Mouse (Mus musculus): Measurements from ENCODE around the gene Trmt1l. TPM values are rescaled to one million over a fixed set of nuclear protein-coding genes. Genes with fewer than 3 reads are reported as not detected.

Gene Trmt1l
- total and polyA plus RNA-seq, 3 experiments: 15.4 to 18.2 TPM; not detected in 1

DNA sequence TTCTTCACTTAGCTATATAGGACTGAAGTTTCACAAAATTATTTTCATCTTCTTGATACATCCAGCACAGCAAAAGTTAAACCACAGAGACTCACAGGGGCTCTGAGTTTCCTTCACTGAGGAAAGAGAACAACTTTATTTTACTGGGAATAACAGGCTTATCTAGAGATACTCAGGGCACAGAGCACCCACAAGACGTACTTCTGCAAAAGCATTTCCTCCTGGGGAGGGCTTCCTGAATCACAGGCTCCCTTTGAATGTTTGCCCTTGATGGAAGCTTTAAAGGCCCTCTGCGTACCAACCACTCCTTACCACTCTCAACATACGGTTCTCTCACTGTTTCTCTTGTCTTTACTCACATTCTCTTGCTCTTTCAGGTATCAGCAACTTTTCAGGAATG, 6.2 kb upstream of the Trmt1l start (continued):
- TF ChIP-seq ETS1 (IDR thresholded peaks at IDR 0.05; ENCODE audit: low read depth, low read length) (no peak), TBP (IDR thresholded peaks at IDR 0.05; ENCODE audit: low read depth, low read length) (0 out of 2 replicates have a peak, but pooled peaks have one; percentile 38), ZC3H11A (IDR thresholded peaks at IDR 0.05; ENCODE audit: low read depth, low read length) (no peak), TAL1 (IDR thresholded peaks at IDR 0.05; ENCODE audit: low read length) (peak; percentile 39; the same call in 1 of the 2 replicates), JUND (IDR thresholded peaks at IDR 0.05; ENCODE audit: low read depth, low read length) (no peak), MAZ (IDR thresholded peaks at IDR 0.05; ENCODE audit: low read depth, low read length) (no peak), MYC (IDR thresholded peaks at IDR 0.05; ENCODE audit: low read depth, low read length) (no peak), MAFK (IDR thresholded peaks at IDR 0.05; ENCODE audit: borderline replicate concordance, low read depth, low read length) (no peak), NELFE (IDR thresholded peaks at IDR 0.05; ENCODE audit: low read depth, low read length) (no peak), POLR2A (IDR thresholded peaks at IDR 0.05; ENCODE audit: control insufficient read depth in 1 of 2, insufficient read depth in 1 of 2, low read depth in 1 of 2, low read length in 2 of 2, poor library complexity in 1 of 2) (no peak), MAX (IDR thresholded peaks at IDR 0.05; ENCODE audit: low read length) (no peak)

DNA sequence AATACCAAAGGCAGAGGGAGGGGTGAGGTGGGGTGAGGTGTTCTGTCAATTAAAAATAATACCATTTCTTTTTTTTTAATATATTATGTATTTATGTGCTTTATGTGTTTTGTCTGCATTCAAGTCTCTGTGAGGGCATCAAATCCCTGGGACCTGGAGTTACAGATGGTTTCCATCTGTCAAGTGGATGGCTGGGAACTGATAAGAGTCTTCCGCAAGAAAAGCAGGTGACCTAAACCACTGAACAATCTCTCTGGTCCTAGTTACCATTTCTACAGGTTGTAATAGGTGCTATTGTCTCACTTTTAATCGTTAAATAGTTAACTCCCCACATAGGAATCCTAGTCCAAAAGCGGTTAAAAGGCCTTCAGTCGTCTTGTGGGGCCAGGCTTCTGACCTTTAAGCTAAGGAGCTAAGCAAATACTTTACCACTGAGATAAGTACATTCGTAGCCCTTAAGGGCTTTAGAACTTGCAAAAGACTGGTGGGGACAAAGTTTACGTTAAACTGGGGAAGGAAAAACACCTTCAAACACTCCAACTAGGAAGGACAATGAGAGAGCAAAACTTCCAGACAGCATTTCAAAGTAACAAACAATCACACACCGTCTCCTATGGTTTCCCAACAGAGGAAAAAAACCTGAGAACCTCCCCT, 1.3 kb upstream of the Trmt1l start:
- TF ChIP-seq CHD2 (IDR thresholded peaks at IDR 0.05; ENCODE audit: low read length) (no peak), CHD1 (IDR thresholded peaks at IDR 0.05; ENCODE audit: low read depth, low read length) (0 out of 2 replicates have a peak, but pooled peaks have one; percentile 23), HCFC1 (IDR thresholded peaks at IDR 0.05; ENCODE audit: low read depth, low read length) (0 out of 2 replicates have a peak, but pooled peaks have one; percentile 2), ZKSCAN1 (IDR thresholded peaks at IDR 0.05; ENCODE audit: low read depth, low read length) (no peak)
- peak; percentile 38 for DNase-seq (ENCODE audit: low read depth, low spot score)

DNA sequence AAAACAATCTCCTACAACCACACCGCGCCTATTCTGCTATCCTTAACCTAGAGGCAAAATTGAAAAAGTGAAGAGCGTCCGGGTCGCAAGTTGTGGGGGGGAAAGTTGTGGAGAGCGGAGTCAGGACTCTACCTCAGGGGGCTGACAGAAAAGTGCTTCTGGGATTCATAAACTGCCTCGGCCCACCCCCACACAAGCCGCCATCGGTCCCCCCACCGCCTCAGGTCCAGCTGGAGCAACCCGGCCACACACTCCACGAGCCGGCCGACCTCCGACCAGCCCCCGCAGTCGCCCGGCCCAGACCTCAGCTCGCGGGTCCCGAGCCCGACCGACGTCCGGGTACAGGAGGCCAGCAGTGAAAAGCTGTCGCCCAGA, 467 bp upstream of the Trmt1l start:
- Histone ChIP-seq H3K4me1 (ENCODE audit: control insufficient read depth in 1 of 2, insufficient read depth in 2 of 2, low read length in 2 of 2) (peaks cover 5 to 16% of the 10 kb centered on the region in 2 experiments), H3K9ac (ENCODE audit: control insufficient read depth, low read depth, low read length, poor library complexity, severe bottlenecking) (peak overlapping the region; percentile 92), H3K9me3 (replicated peaks; ENCODE audit: insufficient read depth, low read length) (no peaks in the 10 kb centered on the region), H3K36me3 (ENCODE audit: control insufficient read depth in 1 of 2, insufficient read depth in 2 of 2, low read length in 2 of 2) (peaks cover 0 to 15% of the 10 kb centered on the region in 2 experiments; a peak in 2 of 4 replicates), H3K4me3 (ENCODE audit: control insufficient read depth in 1 of 2, insufficient read depth in 1 of 2, low read depth in 2 of 2, low read length in 2 of 2) (peak overlapping the region; percentile 88 to 96), H3K79me2 (ENCODE audit: control insufficient read depth, insufficient read depth, low read length, poor library complexity) (peaks cover 29% of the 10 kb centered on the region), H3K27ac (ENCODE audit: control insufficient read depth, low read depth, low read length) (peak overlapping the region; percentile 55), H3K27me3 (ENCODE audit: control insufficient read depth in 1 of 2, insufficient read depth in 2 of 2, low read length in 2 of 2) (no peaks in the 10 kb centered on the region)
- peak; percentile 72 for DNase-seq (ENCODE audit: low read depth, low spot score)
- TF ChIP-seq ZNF384 (IDR thresholded peaks at IDR 0.05; ENCODE audit: low read depth, low read length): 0 out of 2 replicates have a peak, but pooled peaks have one; percentile 18
- no peak for TF ChIP-seq TBP (IDR thresholded peaks at IDR 0.05; ENCODE audit: low read depth, low read length)

More for the DNA sequence above, 1.3 kb upstream of the Trmt1l start:
- H3K9me3 ChIP-seq (replicated peaks; ENCODE audit: insufficient read depth, low read length): no peaks in the 10 kb centered on the region
- peaks cover 29% of the 10 kb centered on the region for H3K79me2 ChIP-seq (ENCODE audit: control insufficient read depth, insufficient read depth, low read length, poor library complexity)
- H3K27me3 ChIP-seq (ENCODE audit: control insufficient read depth in 1 of 2, insufficient read depth in 2 of 2, low read length in 2 of 2): no peaks in the 10 kb centered on the region
- peaks cover 12 to 22% of the 10 kb centered on the region in 2 experiments for H3K4me1 ChIP-seq (ENCODE audit: control insufficient read depth in 1 of 2, insufficient read depth in 2 of 2, low read length in 2 of 2)
- peak overlapping the region; percentile 92 for H3K9ac ChIP-seq (ENCODE audit: control insufficient read depth, low read depth, low read length, poor library complexity, severe bottlenecking)
- peaks cover 0 to 23% of the 10 kb centered on the region in 2 experiments; a peak in 2 of 4 replicates for H3K36me3 ChIP-seq (ENCODE audit: control insufficient read depth in 1 of 2, insufficient read depth in 2 of 2, low read length in 2 of 2)
- no peak overlapping the region for H3K27ac ChIP-seq (ENCODE audit: control insufficient read depth, low read depth, low read length)
- peak overlapping the region; percentile 88 to 96 for H3K4me3 ChIP-seq (ENCODE audit: control insufficient read depth in 1 of 2, insufficient read depth in 1 of 2, low read depth in 2 of 2, low read length in 2 of 2)

Data from MEL (cell line).